Mouse (Mus musculus): ENCODE data around the gene Ube2n. TPM values are rescaled to one million over a fixed set of nuclear protein-coding genes. Genes with fewer than 3 reads are reported as not detected.

Gene Ube2n
- polyA plus RNA-seq, 1 experiment, result 200 TPM

- H3K4me3 ChIP-seq (ENCODE audit: insufficient read depth, low read length), result no peak overlapping the region
- no peaks in the 10 kb centered on the region for H3K4me1 ChIP-seq (ENCODE audit: control insufficient read depth, insufficient read depth, low read length)
Observed at GRCm38 (mm10) chr10:95551752-95552151, 36.8 kb downstream of the Ube2n start.

GRCm38 (mm10) chr10:95552326-95552725, 37.4 kb downstream of the Ube2n start:
- TF ChIP-seq CTCF (IDR thresholded peaks at IDR 0.05; ENCODE audit: borderline replicate concordance, insufficient read depth, low read length) (no peak), POLR2A (IDR thresholded peaks at IDR 0.05; ENCODE audit: low read depth, low read length) (no peak)
- Histone ChIP-seq H3K27ac (ENCODE audit: insufficient read depth, low read length) (no peak overlapping the region), H3K4me3 (ENCODE audit: insufficient read depth, low read length) (no peak overlapping the region), H3K4me1 (ENCODE audit: control insufficient read depth, insufficient read depth, low read length) (no peaks in the 10 kb centered on the region)

More at GRCm38 (mm10) chr10:95551752-95552151, 36.8 kb downstream of the Ube2n start:
- H3K27ac ChIP-seq (ENCODE audit: insufficient read depth, low read length), result no peak overlapping the region
- TF ChIP-seq POLR2A (IDR thresholded peaks at IDR 0.05; ENCODE audit: low read depth, low read length), result no peak

- Histone ChIP-seq H3K4me1 (ENCODE audit: control insufficient read depth, insufficient read depth, low read length) (no peaks in the 10 kb centered on the region), H3K4me3 (ENCODE audit: insufficient read depth, low read length) (no peak overlapping the region), H3K27ac (ENCODE audit: insufficient read depth, low read length) (no peak overlapping the region)
- TF ChIP-seq POLR2A (IDR thresholded peaks at IDR 0.05; ENCODE audit: low read depth, low read length) (no peak), CTCF (IDR thresholded peaks at IDR 0.05; ENCODE audit: borderline replicate concordance, insufficient read depth, low read length) (no peak)
Observed at GRCm38 (mm10) chr10:95555866-95556265, 40.9 kb downstream of the Ube2n start.

- TF ChIP-seq POLR2A (IDR thresholded peaks at IDR 0.05; ENCODE audit: low read depth, low read length), result no peak
- TF ChIP-seq CTCF (IDR thresholded peaks at IDR 0.05; ENCODE audit: borderline replicate concordance, insufficient read depth, low read length), result 0 out of 2 replicates have a peak, but pooled peaks have one; percentile 18
- Histone ChIP-seq H3K4me3 (ENCODE audit: insufficient read depth, low read length) (no peak overlapping the region), H3K27ac (ENCODE audit: insufficient read depth, low read length) (no peak overlapping the region), H3K4me1 (ENCODE audit: control insufficient read depth, insufficient read depth, low read length) (no peaks in the 10 kb centered on the region)
Observed at GRCm38 (mm10) chr10:95557337-95557828, 42.4 kb downstream of the Ube2n start.

- no peak overlapping the region for H3K4me3 ChIP-seq (ENCODE audit: insufficient read depth, low read length)
- no peak for TF ChIP-seq POLR2A (IDR thresholded peaks at IDR 0.05; ENCODE audit: low read depth, low read length)
- TF ChIP-seq CTCF (IDR thresholded peaks at IDR 0.05; ENCODE audit: borderline replicate concordance, insufficient read depth, low read length), result no peak
Observed at GRCm38 (mm10) chr10:95559426-95559825, 44.5 kb downstream of the Ube2n start.

GRCm38 (mm10) chr10:95560394-95560983, 45.5 kb downstream of the Ube2n start:
- H3K4me1 ChIP-seq (ENCODE audit: control insufficient read depth, insufficient read depth, low read length), result peaks cover 5% of the 10 kb centered on the region
- peak overlapping the region; percentile 5; the same call in 1 of the 2 replicates for H3K4me3 ChIP-seq (ENCODE audit: insufficient read depth, low read length)
- TF ChIP-seq CTCF (IDR thresholded peaks at IDR 0.05; ENCODE audit: borderline replicate concordance, insufficient read depth, low read length) (no peak), POLR2A (IDR thresholded peaks at IDR 0.05; ENCODE audit: low read depth, low read length) (no peak)

More at GRCm38 (mm10) chr10:95559426-95559825, 44.5 kb downstream of the Ube2n start:
- H3K4me1 ChIP-seq (ENCODE audit: control insufficient read depth, insufficient read depth, low read length), result no peaks in the 10 kb centered on the region
- no peak overlapping the region for H3K27ac ChIP-seq (ENCODE audit: insufficient read depth, low read length)

GRCm38 (mm10) chr10:95561616-95562015, 46.7 kb downstream of the Ube2n start:
- H3K27ac ChIP-seq (ENCODE audit: insufficient read depth, low read length), result no peak overlapping the region
- TF ChIP-seq POLR2A (IDR thresholded peaks at IDR 0.05; ENCODE audit: low read depth, low read length) (no peak), CTCF (IDR thresholded peaks at IDR 0.05; ENCODE audit: borderline replicate concordance, insufficient read depth, low read length) (no peak)
- peak overlapping the region; percentile 91 for H3K4me3 ChIP-seq (ENCODE audit: insufficient read depth, low read length)
- H3K4me1 ChIP-seq (ENCODE audit: control insufficient read depth, insufficient read depth, low read length), result peaks cover 6% of the 10 kb centered on the region

More at GRCm38 (mm10) chr10:95560394-95560983, 45.5 kb downstream of the Ube2n start:
- no peak overlapping the region for H3K27ac ChIP-seq (ENCODE audit: insufficient read depth, low read length)

- no peak for TF ChIP-seq POLR2A (IDR thresholded peaks at IDR 0.05; ENCODE audit: low read depth, low read length)
- no peak for TF ChIP-seq CTCF (IDR thresholded peaks at IDR 0.05; ENCODE audit: borderline replicate concordance, insufficient read depth, low read length)
- H3K4me3 ChIP-seq (ENCODE audit: insufficient read depth, low read length), result peak overlapping the region; percentile 91
- H3K27ac ChIP-seq (ENCODE audit: insufficient read depth, low read length), result no peak overlapping the region
- peaks cover 6% of the 10 kb centered on the region for H3K4me1 ChIP-seq (ENCODE audit: control insufficient read depth, insufficient read depth, low read length)
Observed at GRCm38 (mm10) chr10:95562395-95562794, 47.5 kb downstream of the Ube2n start.

GRCm38 (mm10) chr10:95562859-95563841, 48.2 kb downstream of the Ube2n start:
- Histone ChIP-seq H3K4me3 (ENCODE audit: insufficient read depth, low read length) (peak overlapping the region; percentile 91), H3K27ac (ENCODE audit: insufficient read depth, low read length) (peak overlapping the region; percentile 49), H3K4me1 (ENCODE audit: control insufficient read depth, insufficient read depth, low read length) (peaks cover 6% of the 10 kb centered on the region)
- no peak for TF ChIP-seq CTCF (IDR thresholded peaks at IDR 0.05; ENCODE audit: borderline replicate concordance, insufficient read depth, low read length)
- TF ChIP-seq POLR2A (IDR thresholded peaks at IDR 0.05; ENCODE audit: low read depth, low read length), result no peak; the same call in 1 of the 2 replicates

Data from embryonic fibroblast, embryonic 13.5 days (primary cell).